Mouse (Mus musculus) ES-Bruce4 (cell line): ENCODE measurements around the gene Mmgt2. TPM values are rescaled to one million over a fixed set of nuclear protein-coding genes. Genes with fewer than 3 reads are reported as not detected.
A peak's percentile ranks its signal among the peaks of the same experiment; 100 is the strongest.
"Not testable (repeated sequence)": the region's sequence is repeated elsewhere in the genome, so short reads cannot be mapped to it uniquely, and the experiment has no call there.

Experiments used
- H3K27ac ChIP-seq: 2 replicates; pipeline ENCODE4 v1.5.1; 2012; ENCODE audit warnings: low read length, inconsistent platforms; ENCODE audit not compliant: insufficient read depth
- H3K27me3 ChIP-seq: 2 replicates; pipeline ENCODE4 v1.6.1; 2012; ENCODE audit warnings: mild to moderate bottlenecking, low read length, inconsistent platforms; ENCODE audit not compliant: control insufficient read depth, poor library complexity, insufficient read depth, severe bottlenecking
- H3K36me3 ChIP-seq: 2 replicates; pipeline ENCODE4 v1.6.1; 2012; ENCODE audit warnings: inconsistent platforms, mild to moderate bottlenecking, low read length, moderate library complexity; ENCODE audit not compliant: control insufficient read depth, poor library complexity, insufficient read depth, severe bottlenecking
- H3K4me1 ChIP-seq: one replicate; pipeline ENCODE4 v1.8.1; 2011; ENCODE audit warnings: low read length; ENCODE audit not compliant: control insufficient read depth, insufficient read depth
- H3K4me3 ChIP-seq: 2 replicates; pipeline ENCODE4 v1.5.1; 2011; ENCODE audit warnings: low read depth, mild to moderate bottlenecking, low read length
- H3K9ac ChIP-seq: 2 replicates; pipeline ENCODE4 v1.6.1; 2012; ENCODE audit warnings: low read depth, mild to moderate bottlenecking, inconsistent platforms; ENCODE audit not compliant: poor library complexity, severe bottlenecking
- H3K9me3 ChIP-seq: replicated peaks from 2 replicates; pipeline ENCODE4 v1.6.1; 2012; ENCODE audit warnings: mild to moderate bottlenecking, low read length, inconsistent platforms; ENCODE audit not compliant: control insufficient read depth, poor library complexity, insufficient read depth, severe bottlenecking
- CTCF ChIP-seq: IDR thresholded peaks from one replicate; pipeline ENCODE4 v1.8.1; 2011; ENCODE audit warnings: low read depth, low read length
- EP300 ChIP-seq: IDR thresholded peaks from 2 replicates; pipeline ENCODE4 v1.6.1; 2011; ENCODE audit warnings: low read depth, low read length; ENCODE audit not compliant: insufficient read depth
- POLR2A ChIP-seq: IDR thresholded peaks from one replicate; pipeline ENCODE4 v1.8.1; 2011; ENCODE audit warnings: low read length; ENCODE audit not compliant: insufficient read depth
- polyA plus RNA-seq: library from polyadenylated mRNA; stranded (reverse); fragments of >200 nt; gene quantifications from 2 replicates; pipeline ENCODE4 v1.2.4, GENCODE M21; 2011; ENCODE audit warnings: low read depth; ENCODE audit not compliant: missing spikeins, insufficient read depth, insufficient read length

The Mmgt2 gene
- polyA plus RNA-seq, 1 experiment = 12.6 TPM

GRCm38 (mm10) chr11:62646958-62647515 lies 1.4 kb upstream of the Mmgt2 start:
- TF ChIP-seq CTCF (no peak), EP300 (no peak), POLR2A (no peak)
- no peak overlapping the region for H3K27ac ChIP-seq
- no peaks in the 10 kb centered on the region for H3K9me3 ChIP-seq
- peak overlapping the region; percentile 64; the same call in 1 of the 2 replicates for H3K4me3 ChIP-seq
- H3K4me1 ChIP-seq = peaks cover 2% of the 10 kb centered on the region
- H3K27me3 ChIP-seq = no peaks in the 10 kb centered on the region
- H3K36me3 ChIP-seq = no peaks in the 10 kb centered on the region
- peak overlapping the region; percentile 79; the same call in 1 of the 2 replicates for H3K9ac ChIP-seq

GRCm38 (mm10) chr11:62647661-62648590 lies 538 bp upstream of the Mmgt2 start, which contains the start of gene Lrrc75a:
TSS of gene Lrrc75a (minus strand) at chr11:62648523.
- H3K9ac ChIP-seq = peak within 1 kb of the TSS; percentile 79
- TF ChIP-seq EP300 (no peak), CTCF (no peak), POLR2A (no peak)
- peak within 1 kb of the TSS; percentile 59 for H3K27ac ChIP-seq
- peaks cover 2% of the 10 kb centered on the region for H3K4me1 ChIP-seq
- peak within 1 kb of the TSS; percentile 77 for H3K4me3 ChIP-seq
- H3K36me3 ChIP-seq = no peaks in the 10 kb centered on the region
- no peaks in the 10 kb centered on the region for H3K27me3 ChIP-seq
- no peaks in the 10 kb centered on the region for H3K9me3 ChIP-seq

- not testable (repeated sequence) for H3K9me3 ChIP-seq, H3K9ac ChIP-seq, H3K27me3 ChIP-seq, H3K4me3 ChIP-seq, H3K4me1 ChIP-seq, H3K27ac ChIP-seq, H3K36me3 ChIP-seq
Measured at GRCm38 (mm10) chr11:62649803-62650202, 1.3 kb downstream of the Mmgt2 start.

- Histone ChIP-seq H3K4me3 (no peak overlapping the region), H3K9me3 (no peaks in the 10 kb centered on the region), H3K9ac (no peak overlapping the region), H3K36me3 (no peaks in the 10 kb centered on the region), H3K27ac (no peak overlapping the region), H3K27me3 (no peaks in the 10 kb centered on the region), H3K4me1 (peaks cover 3% of the 10 kb centered on the region)
- TF ChIP-seq CTCF (no peak), EP300 (no peak), POLR2A (no peak)
Measured at GRCm38 (mm10) chr11:62651563-62651962, 3.1 kb downstream of the Mmgt2 start.

- no peaks in the 10 kb centered on the region for H3K27me3 ChIP-seq
- TF ChIP-seq POLR2A (no peak), EP300 (no peak), CTCF (no peak)
- H3K4me3 ChIP-seq = no peak overlapping the region
- no peaks in the 10 kb centered on the region for H3K36me3 ChIP-seq
- H3K27ac ChIP-seq = no peak overlapping the region
- no peaks in the 10 kb centered on the region for H3K9me3 ChIP-seq
- peaks cover 3% of the 10 kb centered on the region for H3K4me1 ChIP-seq
- no peak overlapping the region for H3K9ac ChIP-seq
Measured at GRCm38 (mm10) chr11:62652080-62652479, 3.6 kb downstream of the Mmgt2 start.

GRCm38 (mm10) chr11:62660885-62661284 lies 12.4 kb downstream of the Mmgt2 start:
- no peak overlapping the region for H3K9ac ChIP-seq
- TF ChIP-seq EP300 = no peak
- no peak for TF ChIP-seq POLR2A
- TF ChIP-seq CTCF = no peak
- H3K9me3 ChIP-seq = no peaks in the 10 kb centered on the region
- H3K4me3 ChIP-seq = no peak overlapping the region
- no peak overlapping the region for H3K27ac ChIP-seq
- H3K4me1 ChIP-seq = no peaks in the 10 kb centered on the region
- H3K27me3 ChIP-seq = no peaks in the 10 kb centered on the region
- H3K36me3 ChIP-seq = no peaks in the 10 kb centered on the region
